Mouse (Mus musculus): ENCODE results near the gene 1110059E24Rik. TPM values are rescaled to one million over a fixed set of nuclear protein-coding genes. Genes with fewer than 3 reads are reported as not detected.
"Not testable (repeated sequence)": the region's sequence is repeated elsewhere in the genome, so short reads cannot be mapped to it uniquely, and the experiment has no call there.

The 1110059E24Rik gene
- polyA plus RNA-seq, 1 experiment from 2014 or later = 72.5 TPM

DNA sequence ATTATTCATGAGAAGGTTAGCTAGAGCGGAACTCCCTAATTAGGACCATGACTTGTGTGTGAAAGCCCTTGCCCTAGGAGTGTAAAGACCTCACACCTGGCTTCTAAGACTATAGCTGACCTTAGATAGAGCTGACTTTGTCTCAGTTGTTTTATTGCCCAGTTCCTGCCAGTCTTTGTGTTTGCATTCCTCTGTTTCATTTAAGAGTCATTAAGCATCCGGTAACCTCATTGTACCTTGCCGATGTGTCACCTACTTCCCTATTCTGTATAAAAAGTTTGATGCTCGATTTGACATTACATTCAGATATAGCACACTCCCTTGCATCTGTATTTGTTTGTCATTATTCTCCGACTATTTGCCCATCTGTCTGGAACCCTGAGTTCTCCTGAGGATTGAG is 60.6 kb downstream of the 1110059E24Rik start:
- not testable (repeated sequence) for H3K27me3 ChIP-seq (ENCODE audit: control insufficient read depth, insufficient read depth, low read length); H3K9me3 ChIP-seq (ENCODE audit: control insufficient read depth, low read length); DNase-seq (ENCODE audit: low spot score); H3K4me3 ChIP-seq (ENCODE audit: low read depth, low read length); H3K27ac ChIP-seq (replicated peaks; ENCODE audit: low read depth, low read length); ATAC-seq (ENCODE audit: insufficient number of reproducible peaks, low FRiP score, low TSS enrichment, low read depth); H3K4me2 ChIP-seq (ENCODE audit: low read depth, severe bottlenecking); H3K36me3 ChIP-seq (ENCODE audit: control insufficient read depth, insufficient read depth, low read length); H3K9ac ChIP-seq (ENCODE audit: low read length); H3K4me1 ChIP-seq (ENCODE audit: control insufficient read depth, insufficient read depth, low read length)
- 91% methylated on average over 5 of the region's 5 CpGs for WGBS

- no peak for DNase-seq (ENCODE audit: low spot score)
- H3K27me3 ChIP-seq (ENCODE audit: control insufficient read depth, insufficient read depth, low read length) = no peaks in the 10 kb centered on the region
- WGBS = 88% methylated on average over 1 of the region's 1 CpGs
- no peaks in the 10 kb centered on the region for H3K36me3 ChIP-seq (ENCODE audit: control insufficient read depth, insufficient read depth, low read length)
- no peak overlapping the region for H3K27ac ChIP-seq (replicated peaks; ENCODE audit: low read depth, low read length)
- no peak overlapping the region for H3K4me3 ChIP-seq (ENCODE audit: low read depth, low read length)
- no peaks in the 10 kb centered on the region for H3K4me1 ChIP-seq (ENCODE audit: control insufficient read depth, insufficient read depth, low read length)
- H3K4me2 ChIP-seq (ENCODE audit: low read depth, severe bottlenecking) = no peak overlapping the region
- no peak for ATAC-seq (ENCODE audit: insufficient number of reproducible peaks, low FRiP score, low TSS enrichment, low read depth)
- no peaks in the 10 kb centered on the region for H3K9me3 ChIP-seq (ENCODE audit: control insufficient read depth, low read length)
- no peak overlapping the region for H3K9ac ChIP-seq (ENCODE audit: low read length)
Observed at GRCm38 (mm10) chr19:21589888-21590287, 62.9 kb downstream of the 1110059E24Rik start.

- Histone ChIP-seq H3K4me2 (ENCODE audit: low read depth, severe bottlenecking) (no peak overlapping the region), H3K9me3 (ENCODE audit: control insufficient read depth, low read length) (no peaks in the 10 kb centered on the region), H3K4me1 (ENCODE audit: control insufficient read depth, insufficient read depth, low read length) (no peaks in the 10 kb centered on the region), H3K4me3 (ENCODE audit: low read depth, low read length) (no peak overlapping the region), H3K27me3 (ENCODE audit: control insufficient read depth, insufficient read depth, low read length) (no peaks in the 10 kb centered on the region), H3K36me3 (ENCODE audit: control insufficient read depth, insufficient read depth, low read length) (no peaks in the 10 kb centered on the region), H3K27ac (replicated peaks; ENCODE audit: low read depth, low read length) (no peak overlapping the region), H3K9ac (ENCODE audit: low read length) (no peak overlapping the region)
- no peak for DNase-seq (ENCODE audit: low spot score)
- WGBS = 71% methylated on average over 4 of the region's 4 CpGs
- ATAC-seq (ENCODE audit: insufficient number of reproducible peaks, low FRiP score, low TSS enrichment, low read depth) = no peak
Observed at GRCm38 (mm10) chr19:21587593-21587992, 65.2 kb downstream of the 1110059E24Rik start.

DNA sequence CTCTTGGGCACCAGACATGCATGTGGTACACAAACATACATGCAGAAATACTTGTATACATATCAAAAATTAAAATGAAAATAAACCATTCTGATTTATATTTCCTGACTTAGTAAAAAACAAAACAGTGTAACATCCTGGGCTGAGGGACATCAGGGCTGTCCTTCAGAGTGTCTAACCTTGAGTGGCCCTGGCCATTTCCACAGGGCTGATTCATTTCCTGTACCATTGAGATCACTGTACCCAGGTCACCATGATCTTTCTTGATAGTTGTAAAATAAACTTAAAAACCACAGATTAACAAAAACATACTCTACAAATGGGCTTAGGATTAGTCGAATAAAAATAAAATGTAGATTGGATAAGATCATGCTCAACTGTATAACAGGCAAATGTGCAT is 66.2 kb downstream of the 1110059E24Rik start:
- H3K27me3 ChIP-seq (ENCODE audit: control insufficient read depth, insufficient read depth, low read length) = no peaks in the 10 kb centered on the region
- no peak overlapping the region for H3K27ac ChIP-seq (replicated peaks; ENCODE audit: low read depth, low read length)
- no peak overlapping the region for H3K4me2 ChIP-seq (ENCODE audit: low read depth, severe bottlenecking)
- no peak overlapping the region for H3K9ac ChIP-seq (ENCODE audit: low read length)
- H3K9me3 ChIP-seq (ENCODE audit: control insufficient read depth, low read length) = no peaks in the 10 kb centered on the region
- no peaks in the 10 kb centered on the region for H3K36me3 ChIP-seq (ENCODE audit: control insufficient read depth, insufficient read depth, low read length)
- no peak overlapping the region for H3K4me3 ChIP-seq (ENCODE audit: low read depth, low read length)
- H3K4me1 ChIP-seq (ENCODE audit: control insufficient read depth, insufficient read depth, low read length) = no peaks in the 10 kb centered on the region
- WGBS = 100% methylated on average over 1 of the region's 1 CpGs
- ATAC-seq (ENCODE audit: insufficient number of reproducible peaks, low FRiP score, low TSS enrichment, low read depth) (no peak), DNase-seq (ENCODE audit: low spot score) (no peak)

- 79% methylated on average over 2 of the region's 2 CpGs for WGBS
Observed at GRCm38 (mm10) chr19:21585868-21586267, 66.9 kb downstream of the 1110059E24Rik start.

GRCm38 (mm10) chr19:21583986-21584385 is 68.8 kb downstream of the 1110059E24Rik start:
- Histone ChIP-seq H3K27ac (replicated peaks; ENCODE audit: low read depth, low read length) (no peak overlapping the region), H3K9ac (ENCODE audit: low read length) (no peak overlapping the region), H3K4me3 (ENCODE audit: low read depth, low read length) (no peak overlapping the region), H3K36me3 (ENCODE audit: control insufficient read depth, insufficient read depth, low read length) (no peaks in the 10 kb centered on the region), H3K4me1 (ENCODE audit: control insufficient read depth, insufficient read depth, low read length) (no peaks in the 10 kb centered on the region), H3K27me3 (ENCODE audit: control insufficient read depth, insufficient read depth, low read length) (no peaks in the 10 kb centered on the region), H3K9me3 (ENCODE audit: control insufficient read depth, low read length) (no peaks in the 10 kb centered on the region), H3K4me2 (ENCODE audit: low read depth, severe bottlenecking) (no peak overlapping the region)
- ATAC-seq (ENCODE audit: insufficient number of reproducible peaks, low FRiP score, low TSS enrichment, low read depth) (no peak), DNase-seq (ENCODE audit: low spot score) (no peak)
- WGBS = 88% methylated on average over 5 of the region's 5 CpGs

More at GRCm38 (mm10) chr19:21585868-21586267, 66.9 kb downstream of the 1110059E24Rik start:
- H3K4me2 ChIP-seq (ENCODE audit: low read depth, severe bottlenecking) = no peak overlapping the region
- no peak overlapping the region for H3K4me3 ChIP-seq (ENCODE audit: low read depth, low read length)
- DNase-seq (ENCODE audit: low spot score) = no peak
- H3K27me3 ChIP-seq (ENCODE audit: control insufficient read depth, insufficient read depth, low read length) = no peaks in the 10 kb centered on the region
- no peak overlapping the region for H3K9ac ChIP-seq (ENCODE audit: low read length)
- no peak for ATAC-seq (ENCODE audit: insufficient number of reproducible peaks, low FRiP score, low TSS enrichment, low read depth)
- no peak overlapping the region for H3K27ac ChIP-seq (replicated peaks; ENCODE audit: low read depth, low read length)
- no peaks in the 10 kb centered on the region for H3K9me3 ChIP-seq (ENCODE audit: control insufficient read depth, low read length)
- H3K4me1 ChIP-seq (ENCODE audit: control insufficient read depth, insufficient read depth, low read length) = no peaks in the 10 kb centered on the region
- no peaks in the 10 kb centered on the region for H3K36me3 ChIP-seq (ENCODE audit: control insufficient read depth, insufficient read depth, low read length)

DNA sequence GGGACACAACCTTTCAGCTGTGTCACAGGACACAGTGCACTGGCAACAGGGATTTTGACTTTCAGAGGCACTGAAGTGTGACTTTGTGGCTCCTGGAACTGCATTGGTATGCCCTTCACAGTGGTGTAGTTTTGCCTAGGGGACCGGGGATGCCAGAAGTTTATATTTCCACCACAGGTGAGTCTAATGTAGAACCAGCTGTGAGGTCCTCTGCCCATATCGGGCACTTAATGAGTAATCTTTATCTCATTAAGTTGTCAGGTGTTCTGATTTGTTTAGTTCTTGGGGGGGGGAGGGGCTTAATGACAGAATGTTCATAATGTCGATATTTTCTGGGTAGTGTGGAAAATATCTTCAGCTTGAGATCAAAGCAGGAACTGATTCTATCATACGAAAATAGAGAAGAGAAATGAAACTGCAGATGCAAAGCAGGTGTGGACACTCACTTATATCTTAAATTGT is 69.2 kb downstream of the 1110059E24Rik start:
- no peak for DNase-seq (ENCODE audit: low spot score)
- no peak overlapping the region for H3K4me3 ChIP-seq (ENCODE audit: low read depth, low read length)
- no peaks in the 10 kb centered on the region for H3K27me3 ChIP-seq (ENCODE audit: control insufficient read depth, insufficient read depth, low read length)
- no peak for ATAC-seq (ENCODE audit: insufficient number of reproducible peaks, low FRiP score, low TSS enrichment, low read depth)
- no peaks in the 10 kb centered on the region for H3K9me3 ChIP-seq (ENCODE audit: control insufficient read depth, low read length)
- H3K36me3 ChIP-seq (ENCODE audit: control insufficient read depth, insufficient read depth, low read length) = no peaks in the 10 kb centered on the region
- H3K9ac ChIP-seq (ENCODE audit: low read length) = no peak overlapping the region
- 85% methylated on average over 4 of the region's 4 CpGs for WGBS
- no peak overlapping the region for H3K4me2 ChIP-seq (ENCODE audit: low read depth, severe bottlenecking)
- no peak overlapping the region for H3K27ac ChIP-seq (replicated peaks; ENCODE audit: low read depth, low read length)
- no peaks in the 10 kb centered on the region for H3K4me1 ChIP-seq (ENCODE audit: control insufficient read depth, insufficient read depth, low read length)

DNA sequence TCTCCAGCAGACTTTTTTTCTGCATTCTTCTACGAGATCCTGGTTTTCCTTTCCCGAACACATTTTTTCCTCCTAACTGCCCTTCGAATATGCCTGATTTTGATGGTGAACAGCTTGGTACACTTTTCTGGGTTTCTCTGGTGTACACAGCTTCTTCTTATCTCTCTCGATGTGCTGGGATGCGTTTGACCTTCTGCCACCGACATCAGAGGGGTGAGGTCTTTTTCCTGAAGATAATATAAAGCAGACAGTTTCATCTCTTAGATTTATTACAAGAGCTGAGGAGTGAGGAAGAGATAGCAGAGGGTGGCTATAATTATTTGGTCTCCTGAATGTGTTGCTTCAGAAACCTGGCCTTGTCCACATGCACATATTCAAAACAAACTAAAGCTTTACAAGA is 71.4 kb downstream of the 1110059E24Rik start:
- no peaks in the 10 kb centered on the region for H3K36me3 ChIP-seq (ENCODE audit: control insufficient read depth, insufficient read depth, low read length)
- no peaks in the 10 kb centered on the region for H3K9me3 ChIP-seq (ENCODE audit: control insufficient read depth, low read length)
- H3K4me3 ChIP-seq (ENCODE audit: low read depth, low read length) = no peak overlapping the region
- H3K27ac ChIP-seq (replicated peaks; ENCODE audit: low read depth, low read length) = no peak overlapping the region
- ATAC-seq (ENCODE audit: insufficient number of reproducible peaks, low FRiP score, low TSS enrichment, low read depth) = no peak
- no peak overlapping the region for H3K4me2 ChIP-seq (ENCODE audit: low read depth, severe bottlenecking)
- no peak overlapping the region for H3K9ac ChIP-seq (ENCODE audit: low read length)
- no peak for DNase-seq (ENCODE audit: low spot score)
- no peaks in the 10 kb centered on the region for H3K4me1 ChIP-seq (ENCODE audit: control insufficient read depth, insufficient read depth, low read length)
- WGBS = 65% methylated on average over 6 of the region's 6 CpGs
- no peaks in the 10 kb centered on the region for H3K27me3 ChIP-seq (ENCODE audit: control insufficient read depth, insufficient read depth, low read length)

- Histone ChIP-seq H3K9me3 (ENCODE audit: control insufficient read depth, low read length) (no peaks in the 10 kb centered on the region), H3K4me2 (ENCODE audit: low read depth, severe bottlenecking) (no peak overlapping the region), H3K4me1 (ENCODE audit: control insufficient read depth, insufficient read depth, low read length) (no peaks in the 10 kb centered on the region), H3K27ac (replicated peaks; ENCODE audit: low read depth, low read length) (no peak overlapping the region), H3K27me3 (ENCODE audit: control insufficient read depth, insufficient read depth, low read length) (no peaks in the 10 kb centered on the region), H3K36me3 (ENCODE audit: control insufficient read depth, insufficient read depth, low read length) (no peaks in the 10 kb centered on the region), H3K4me3 (ENCODE audit: low read depth, low read length) (no peak overlapping the region), H3K9ac (ENCODE audit: low read length) (no peak overlapping the region)
- DNase-seq (ENCODE audit: low spot score) (no peak), ATAC-seq (ENCODE audit: insufficient number of reproducible peaks, low FRiP score, low TSS enrichment, low read depth) (no peak)
- WGBS = 88% methylated on average over 3 of the region's 3 CpGs
Observed at GRCm38 (mm10) chr19:21579896-21580295, 72.9 kb downstream of the 1110059E24Rik start.
